ENCODE assay signal across 8 mouse cellular contexts in genomic region chr5:110106140-110106871, GRCm38 (mm10). TPM values are rescaled to one million over a fixed set of nuclear protein-coding genes. Genes with fewer than 3 reads are reported as not detected.
DNase-seq lines count a peak whose midpoint lies in the region; ATAC-seq and TF ChIP-seq lines count a peak whose summit lies in the region.

No protein-coding gene starts in this region.

- H3K4me3 ChIP-seq in kidney, adult 2 months (ENCODE audit: insufficient read depth, low read depth, low read length): peak overlapping the region; percentile 73; the same call in 1 of the 2 replicates
- H3K4me3 ChIP-seq in forebrain, embryonic 10.5 days: peak overlapping the region; percentile 86
- peak overlapping the region; percentile 75 for H3K4me3 ChIP-seq in neural tube, embryonic 14.5 days (ENCODE audit: low read depth, low read length)

- peaks cover 5% of the 10 kb centered on the region; the same call in 1 of the 2 replicates for H3K4me1 ChIP-seq in kidney, adult 2 months (ENCODE audit: control insufficient read depth, insufficient read depth, low read length)
- H3K4me1 ChIP-seq in forebrain, embryonic 10.5 days: peaks cover 34% of the 10 kb centered on the region
- peaks cover 15% of the 10 kb centered on the region; the same call in 1 of the 2 replicates for H3K4me1 ChIP-seq in neural tube, embryonic 14.5 days (ENCODE audit: control insufficient read depth, insufficient read depth, low read length)

- DNase-seq in kidney, adult 2 months: no peak
- DNase-seq in kidney, postnatal 4 days: no peak
- DNase-seq in brain, adult 2 months (ENCODE audit: low read depth, low spot score): peak; percentile 29
- no peak for DNase-seq in forebrain, embryonic 10.5 days (ENCODE audit: extremely low spot score, low spot score)
- peak; percentile 10 to 43 for DNase-seq in left cerebral cortex, postnatal 36 days (ENCODE audit: low spot score in 2 of 2)
- no peak for DNase-seq in urinary bladder, postnatal 25 days (ENCODE audit: low spot score)
- no peak for DNase-seq in ovary, postnatal 10 days (ENCODE audit: low spot score)

- TF ChIP-seq CTCF in kidney, adult 2 months (conservative IDR thresholded peaks at IDR 0.05; ENCODE audit: insufficient read depth, insufficient read length, low read depth, low read length): no peak

- H3K9me3 ChIP-seq in forebrain, embryonic 10.5 days: peaks cover 6% of the 10 kb centered on the region; the same call in 1 of the 2 replicates
- H3K9me3 ChIP-seq in neural tube, embryonic 14.5 days (ENCODE audit: control insufficient read depth, low read length): no peaks in the 10 kb centered on the region

- intact Hi-C loops in left cerebral cortex, postnatal 36 days (cut with DNase I): loop anchor here (5.0 to 10.0 kb wide), 2 partner anchors 549 to 1742 kb away; partner anchors contain the start of genes Crlf2 and Gm42517

- H3K27me3 ChIP-seq in kidney, adult 2 months (replicated peaks; ENCODE audit: control insufficient read depth, insufficient read depth, low read length): no peaks in the 10 kb centered on the region
- peaks cover 5% of the 10 kb centered on the region; the same call in 1 of the 2 replicates for H3K27me3 ChIP-seq in forebrain, embryonic 10.5 days (ENCODE audit: poor library complexity, severe bottlenecking)
- no peaks in the 10 kb centered on the region for H3K27me3 ChIP-seq in neural tube, embryonic 14.5 days (ENCODE audit: control insufficient read depth, insufficient read depth, low read length)

- no peak overlapping the region for H3K27ac ChIP-seq in kidney, adult 2 months (ENCODE audit: insufficient read depth, low read depth, low read length)
- H3K27ac ChIP-seq in forebrain, embryonic 10.5 days: no peak overlapping the region
- no peak overlapping the region for H3K27ac ChIP-seq in neural tube, embryonic 14.5 days (ENCODE audit: low read depth, low read length)

- 97% methylated on average over 26 of the region's 26 CpGs for WGBS in kidney, adult 2 months
- WGBS in forebrain, embryonic 10.5 days: 96% methylated on average over 26 of the region's 26 CpGs
- 94% methylated on average over 25 of the region's 26 CpGs for WGBS in neural tube, embryonic 14.5 days

- no peaks in the 10 kb centered on the region; the same call in 1 of the 2 replicates for H3K36me3 ChIP-seq in kidney, adult 2 months (ENCODE audit: control insufficient read depth, insufficient read depth, low read length)
- H3K36me3 ChIP-seq in forebrain, embryonic 10.5 days (replicated peaks): peaks cover 49% of the 10 kb centered on the region
- peaks cover 28% of the 10 kb centered on the region for H3K36me3 ChIP-seq in neural tube, embryonic 14.5 days (ENCODE audit: control insufficient read depth, insufficient read depth, low read length)

- H3K4me2 ChIP-seq in neural tube, embryonic 14.5 days (ENCODE audit: low read depth, low read length): peak overlapping the region; percentile 88

- TF ChIP-seq POLR2A in kidney, adult 2 months (IDR thresholded peaks at IDR 0.05; ENCODE audit: low read depth, low read length): no peak

- peak overlapping the region; percentile 76; the same call in 1 of the 2 replicates for H3K9ac ChIP-seq in neural tube, embryonic 14.5 days (replicated peaks; ENCODE audit: low read depth, low read length)

- ATAC-seq in neural tube, embryonic 14.5 days (ENCODE audit: low read depth): no peak

RNA-seq across cellular contexts. Expression of gene Gtpbp6, which starts 1.7 kb away (rescaled TPM):
- 50.6 and 65.8 TPM in 2 replicates for polyA plus RNA-seq in kidney, adult 2 months (2012; rRNA removed)
- polyA plus RNA-seq in forebrain, embryonic 10.5 days (2016; fragmentation: Nextera tagmentation; extraction: Ambion mirVana): 32.8 and 32.9 TPM in 2 replicates
- total RNA-seq in left cerebral cortex, postnatal 36 days (2021): 10 to 100 TPM; 85.4 to 88.5 TPM
- 57.3 and 61.5 TPM in 2 replicates for polyA plus RNA-seq in neural tube, embryonic 14.5 days (2014; fragmentation: Nextera tagmentation; extraction: Ambion mirVana)

RNA-seq across cellular contexts. Expression of gene Zfp605, which starts 3.6 kb away (rescaled TPM):
- polyA plus RNA-seq in kidney, adult 2 months (2012; rRNA removed): 0.49 and 0.74 TPM in 2 replicates
- polyA plus RNA-seq in forebrain, embryonic 10.5 days (2016; fragmentation: Nextera tagmentation; extraction: Ambion mirVana): 7.0 and 7.4 TPM in 2 replicates
- total RNA-seq in left cerebral cortex, postnatal 36 days (2021): 10 to 100 TPM; 15.4 to 18.8 TPM
- 12.2 and 17.1 TPM in 2 replicates for polyA plus RNA-seq in neural tube, embryonic 14.5 days (2014; fragmentation: Nextera tagmentation; extraction: Ambion mirVana)

RNA-seq across cellular contexts. Expression of gene Plcxd1, which starts 6.5 kb away (rescaled TPM):
- 1.8 and 2.9 TPM in 2 replicates for polyA plus RNA-seq in kidney, adult 2 months (2012; rRNA removed)
- polyA plus RNA-seq in forebrain, embryonic 10.5 days (2016; fragmentation: Nextera tagmentation; extraction: Ambion mirVana): 1.3 and 1.5 TPM in 2 replicates
- 10 to 100 TPM; 11.1 to 12.0 TPM for total RNA-seq in left cerebral cortex, postnatal 36 days (2021)
- polyA plus RNA-seq in neural tube, embryonic 14.5 days (2014; fragmentation: Nextera tagmentation; extraction: Ambion mirVana): 2.0 and 2.7 TPM in 2 replicates

RNA-seq across cellular contexts. Expression of gene Gm35315, which starts 12.1 kb away (rescaled TPM):
- polyA plus RNA-seq in kidney, adult 2 months (2012; rRNA removed): 0.04 and 0.11 TPM in 2 replicates
- 3.5 and 3.8 TPM in 2 replicates for polyA plus RNA-seq in forebrain, embryonic 10.5 days (2016; fragmentation: Nextera tagmentation; extraction: Ambion mirVana)
- total RNA-seq in left cerebral cortex, postnatal 36 days (2021): under 1 TPM; 0.48 to 0.72 TPM
- 0.33 and 0.50 TPM in 2 replicates for polyA plus RNA-seq in neural tube, embryonic 14.5 days (2014; fragmentation: Nextera tagmentation; extraction: Ambion mirVana)

RNA-seq across cellular contexts. Expression of gene Chfr, which starts 29.3 kb away (rescaled TPM):
- 23.2 and 23.5 TPM in 2 replicates for polyA plus RNA-seq in kidney, adult 2 months (2012; rRNA removed)
- polyA plus RNA-seq in forebrain, embryonic 10.5 days (2016; fragmentation: Nextera tagmentation; extraction: Ambion mirVana): 44.7 and 46.0 TPM in 2 replicates
- 10 to 100 TPM; 42.5 to 62.2 TPM for total RNA-seq in left cerebral cortex, postnatal 36 days (2021)
- polyA plus RNA-seq in neural tube, embryonic 14.5 days (2014; fragmentation: Nextera tagmentation; extraction: Ambion mirVana): 101 and 108 TPM in 2 replicates

Comparison
In these comparisons a context has a peak if more than half of its experiments do, and no peak if none do; other contexts are left out.
1. DNase-seq: peak in brain, adult 2 months (single experiment) and left cerebral cortex, postnatal 36 days (2 of 2); none in kidney, adult 2 months (single experiment), kidney, postnatal 4 days (0 of 2), forebrain, embryonic 10.5 days (single experiment), urinary bladder, postnatal 25 days (single experiment) and ovary, postnatal 10 days (single experiment).
2. Peak in every context shown above with its lines, with median percentiles within 50 percentile points of each other: H3K4me3 ChIP-seq.